Mouse (Mus musculus) retina, postnatal 7 days (tissue): ENCODE measurements around the gene Selplg.

Experiments used
- DNase-seq: peaks from one replicate; pipeline ENCODE4 v3.0.0-alpha.2; 2012; ENCODE audit warnings: low read depth, low spot score

The Selplg gene

DNA sequence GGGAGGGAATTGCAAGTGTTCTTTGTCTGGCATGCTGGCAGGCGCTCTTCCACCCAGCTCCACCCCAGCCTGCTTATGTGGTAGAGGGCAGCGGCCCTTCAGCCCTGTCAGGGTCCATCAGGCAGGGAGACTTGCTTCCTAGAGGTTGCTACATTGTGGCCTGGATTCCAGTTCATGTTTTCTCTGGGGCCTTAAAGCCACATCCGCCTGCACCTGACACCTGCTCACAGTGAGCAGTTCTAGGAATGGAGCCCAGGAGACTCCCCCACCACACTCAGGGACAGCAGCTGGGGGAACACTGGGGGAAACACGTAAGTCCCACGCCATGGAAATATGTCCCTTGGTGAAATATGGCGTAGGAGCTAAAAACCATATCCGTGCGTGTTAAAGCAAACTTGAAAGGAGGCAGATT, at the start of gene Selplg:
TSS of gene Selplg (minus strand) at position 155 of the 412 bp plus-strand sequence.
- no peak for DNase-seq

DNA sequence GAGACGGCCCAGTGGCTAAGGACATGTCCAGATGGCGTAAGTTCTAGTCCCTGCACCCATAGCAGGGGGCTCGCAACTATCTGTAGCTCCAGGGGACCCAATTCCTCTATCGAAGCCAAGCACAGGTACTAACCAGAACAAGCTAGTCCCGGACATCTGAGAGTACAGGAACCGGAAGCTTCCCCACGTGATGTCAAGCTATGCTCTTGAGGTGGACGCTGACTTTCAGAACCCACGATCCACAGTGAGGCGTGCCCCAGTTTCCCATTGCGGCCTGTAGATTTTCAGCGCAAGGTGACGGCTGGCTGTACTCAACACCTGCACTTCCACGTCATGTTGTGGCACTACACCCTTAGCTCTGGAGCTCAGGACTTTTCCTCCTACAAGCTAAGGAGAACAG, 48.7 kb upstream of the Selplg start:
- DNase-seq = no peak

DNA sequence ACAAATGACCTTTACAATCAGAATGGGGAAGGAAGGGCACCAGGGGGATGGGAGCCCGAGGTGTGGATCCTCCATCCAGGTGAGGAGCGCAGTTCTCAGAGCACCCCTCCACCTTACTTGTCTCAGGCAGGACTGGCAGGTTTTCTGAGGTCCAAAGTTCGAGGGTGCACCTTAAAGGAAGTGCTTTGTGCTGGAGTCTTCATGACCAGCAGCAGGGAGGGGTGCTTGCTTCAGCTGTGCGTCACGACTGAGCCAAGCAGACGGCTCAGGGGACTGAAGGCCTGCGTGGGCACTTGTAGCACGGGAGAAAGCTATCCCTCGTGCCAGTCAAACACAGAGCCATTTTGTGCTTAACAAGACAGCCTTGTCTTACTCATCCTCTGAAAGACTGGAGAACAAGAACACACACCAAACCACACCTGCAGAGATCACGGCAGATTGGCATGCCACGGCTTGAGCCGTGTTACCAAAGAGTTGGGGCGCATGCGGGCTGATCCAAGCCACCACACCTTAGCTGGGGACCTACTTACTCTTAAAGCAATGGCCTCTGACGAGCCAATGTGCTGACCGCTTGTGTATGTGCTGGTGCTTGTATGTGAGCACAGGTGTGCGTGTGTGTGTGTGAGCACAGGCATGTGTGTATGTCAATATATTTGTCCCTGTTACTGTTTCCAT, 46.6 kb upstream of the Selplg start:
- DNase-seq = no peak

DNA sequence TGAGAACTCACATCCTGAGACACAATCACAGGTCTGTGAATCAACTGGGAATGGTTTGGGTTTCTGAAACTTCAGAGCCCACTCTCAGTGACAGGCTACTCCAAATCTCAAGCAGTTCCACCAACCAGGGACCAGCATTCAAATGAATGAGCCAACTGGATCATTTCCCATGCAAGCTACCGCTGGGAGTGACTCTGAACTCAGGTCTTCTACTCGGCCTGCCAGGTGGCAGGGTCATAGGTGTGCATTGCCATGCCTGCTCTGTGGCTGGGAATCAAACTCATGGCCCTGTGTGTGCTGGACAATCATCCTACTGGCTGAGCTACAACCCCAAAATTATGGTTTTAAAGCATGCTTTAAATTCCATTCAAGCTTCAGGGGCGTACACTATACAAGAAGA, 45.1 kb upstream of the Selplg start:
- DNase-seq = no peak

DNA sequence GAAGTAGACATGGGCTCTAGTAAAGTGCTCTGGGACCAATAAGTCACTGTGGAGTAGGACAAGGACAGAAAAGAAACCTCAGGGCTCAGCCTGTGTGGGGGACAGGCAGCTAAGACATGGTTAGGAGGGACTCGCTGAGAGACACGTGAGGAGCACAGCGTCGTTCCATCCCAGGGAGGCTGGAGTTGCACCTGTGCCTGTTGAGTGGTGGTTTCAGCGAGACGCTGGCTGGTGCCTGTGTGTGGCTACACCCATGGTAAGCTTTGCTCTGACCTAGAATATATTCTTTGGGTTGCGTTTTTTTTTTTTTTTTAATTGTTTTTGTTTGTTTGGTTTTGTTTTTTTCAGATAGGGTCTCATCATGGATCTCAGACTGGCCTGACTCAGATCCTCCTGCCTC, 43.7 kb upstream of the Selplg start:
- DNase-seq = no peak

DNA sequence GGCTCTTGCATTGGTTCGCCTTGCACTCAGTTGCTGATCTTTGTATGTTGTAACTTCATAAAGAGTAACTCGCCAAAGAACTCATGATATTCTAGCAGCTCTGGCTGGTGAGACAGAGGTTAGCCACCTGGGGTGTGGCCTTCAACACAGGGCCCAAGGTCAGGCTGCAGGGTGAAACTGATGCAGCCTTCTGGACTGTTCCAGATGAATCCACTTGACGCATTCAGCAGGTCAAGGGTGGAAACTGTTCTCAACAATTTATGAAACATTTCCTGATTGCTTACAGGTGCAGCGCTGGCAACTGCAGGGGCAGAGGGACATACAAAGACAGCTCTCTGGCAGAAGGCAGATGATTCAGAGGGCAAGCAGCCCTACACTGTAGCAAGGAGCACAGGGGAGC, 43.2 kb upstream of the Selplg start:
- DNase-seq = no peak

DNA sequence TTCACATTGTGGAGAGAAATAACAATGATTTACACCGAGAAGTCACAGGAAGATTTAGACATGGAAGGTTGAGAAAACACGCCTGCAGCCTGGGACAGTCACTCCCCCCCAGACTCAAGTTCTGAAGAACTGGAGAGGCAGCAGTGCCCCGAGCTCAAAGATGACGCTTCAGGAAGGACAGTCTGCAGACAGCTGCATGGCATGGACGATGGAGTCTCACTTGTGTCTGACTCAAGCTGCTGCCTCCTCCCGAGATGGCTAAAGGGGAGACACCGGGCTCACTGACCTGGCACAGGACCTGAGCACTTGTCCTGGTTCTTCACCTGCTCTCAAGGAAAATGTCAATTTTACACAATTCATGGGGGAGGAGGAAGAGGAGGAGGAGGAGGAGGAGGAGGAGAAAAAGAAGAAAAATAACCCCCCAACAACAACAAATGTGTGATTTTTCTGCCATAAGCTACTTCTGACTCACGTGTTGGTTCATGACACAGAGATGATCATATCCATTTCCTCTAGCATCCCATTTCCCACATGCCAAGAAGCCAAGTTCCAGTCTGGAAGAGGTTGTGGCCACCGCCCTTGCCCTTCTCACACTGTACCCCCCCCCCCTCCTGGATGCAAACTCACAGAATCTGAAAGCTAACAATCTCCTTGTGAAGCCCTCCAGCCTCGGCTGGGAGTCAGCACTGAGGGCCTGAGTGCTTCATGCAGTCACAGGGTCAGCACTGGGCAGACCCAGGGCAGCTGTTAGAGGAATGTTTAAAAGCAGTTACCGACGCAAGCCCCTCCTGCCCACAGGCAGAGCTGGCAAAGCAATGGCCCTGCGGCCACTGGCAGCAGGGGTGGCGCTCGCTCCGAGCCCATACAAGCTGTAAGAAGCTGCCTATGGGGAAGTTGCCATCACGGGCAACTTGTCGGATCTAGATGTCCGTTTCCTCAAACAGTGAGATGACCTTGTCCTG, 41.9 kb upstream of the Selplg start:
- DNase-seq = no peak

DNA sequence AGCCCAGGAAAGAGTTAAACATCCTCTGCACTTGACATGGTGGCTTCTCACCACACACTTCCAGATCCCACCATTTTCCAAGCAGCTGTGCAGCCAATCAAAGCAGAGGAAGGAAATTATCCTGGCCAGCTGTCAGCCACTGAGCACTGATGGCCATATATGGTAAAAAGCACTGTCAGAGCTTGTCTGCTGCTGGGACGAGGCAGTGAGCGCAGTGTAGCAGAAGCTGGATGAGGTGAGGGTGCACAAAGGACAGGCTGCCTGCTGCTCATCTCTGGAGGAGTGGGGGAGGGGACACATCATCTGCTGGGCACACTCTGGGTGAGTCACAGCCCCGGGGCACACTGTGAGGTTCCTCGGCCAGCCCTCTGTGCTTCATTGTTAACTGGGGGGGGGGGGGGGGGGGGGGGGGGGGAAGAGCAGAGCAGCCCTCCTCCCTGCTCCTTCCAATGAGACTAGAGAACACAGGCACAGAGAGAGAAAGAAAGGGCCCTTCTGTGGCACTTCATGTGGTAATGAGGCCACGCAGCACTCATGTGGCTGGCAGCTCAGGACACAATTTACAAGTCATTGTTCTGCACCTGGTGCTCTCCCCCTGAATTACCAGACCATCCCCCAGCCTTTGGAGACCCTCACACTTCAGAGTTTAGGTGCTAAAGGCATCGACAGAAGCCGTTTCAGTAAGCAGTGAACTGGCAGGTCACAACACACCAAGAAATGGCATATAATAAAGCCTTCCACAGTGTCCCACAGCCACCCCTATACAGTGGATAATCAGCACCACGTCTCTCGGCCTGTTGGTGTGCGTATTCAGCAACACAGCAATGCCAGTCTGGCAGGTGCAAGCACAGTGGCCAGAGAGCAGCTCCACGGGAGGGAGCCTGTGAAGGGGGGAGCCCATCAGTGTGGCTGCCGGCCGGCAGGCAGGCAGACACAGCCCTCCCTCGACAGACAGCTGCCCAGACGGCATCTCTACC, 40.8 kb upstream of the Selplg start:
- DNase-seq = peak; percentile 70

DNA sequence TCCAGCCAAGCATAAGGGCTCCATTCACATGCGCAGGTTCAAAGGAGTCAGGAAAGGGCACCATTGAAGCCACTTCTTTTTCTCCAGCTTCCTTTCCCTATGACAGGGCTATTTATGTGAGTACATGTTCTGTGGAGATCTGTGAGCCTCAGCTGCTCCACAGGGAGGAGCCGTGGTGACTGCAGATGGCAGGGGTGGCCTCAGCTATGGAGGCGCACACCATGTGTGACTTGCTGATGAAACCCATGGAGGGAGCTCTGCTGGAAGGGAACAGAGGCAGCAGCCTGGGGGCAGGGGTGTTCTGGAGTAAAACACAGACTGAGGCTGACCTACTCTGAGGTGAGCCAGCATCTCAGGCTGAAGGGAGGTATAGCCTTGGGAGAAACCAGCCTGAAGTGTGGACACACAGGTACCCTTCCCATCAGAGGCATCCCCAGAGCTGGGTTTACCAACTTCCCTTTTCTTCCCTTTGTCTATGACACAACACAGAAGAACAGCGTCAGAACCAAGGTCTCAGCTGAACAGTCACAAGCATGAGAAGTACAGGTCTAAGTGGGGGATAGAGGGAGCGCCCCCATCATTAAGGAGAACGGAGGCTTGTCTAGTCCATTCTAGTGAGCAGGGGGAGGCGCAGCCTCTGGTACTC, 39.6 kb upstream of the Selplg start:
- DNase-seq = no peak

DNA sequence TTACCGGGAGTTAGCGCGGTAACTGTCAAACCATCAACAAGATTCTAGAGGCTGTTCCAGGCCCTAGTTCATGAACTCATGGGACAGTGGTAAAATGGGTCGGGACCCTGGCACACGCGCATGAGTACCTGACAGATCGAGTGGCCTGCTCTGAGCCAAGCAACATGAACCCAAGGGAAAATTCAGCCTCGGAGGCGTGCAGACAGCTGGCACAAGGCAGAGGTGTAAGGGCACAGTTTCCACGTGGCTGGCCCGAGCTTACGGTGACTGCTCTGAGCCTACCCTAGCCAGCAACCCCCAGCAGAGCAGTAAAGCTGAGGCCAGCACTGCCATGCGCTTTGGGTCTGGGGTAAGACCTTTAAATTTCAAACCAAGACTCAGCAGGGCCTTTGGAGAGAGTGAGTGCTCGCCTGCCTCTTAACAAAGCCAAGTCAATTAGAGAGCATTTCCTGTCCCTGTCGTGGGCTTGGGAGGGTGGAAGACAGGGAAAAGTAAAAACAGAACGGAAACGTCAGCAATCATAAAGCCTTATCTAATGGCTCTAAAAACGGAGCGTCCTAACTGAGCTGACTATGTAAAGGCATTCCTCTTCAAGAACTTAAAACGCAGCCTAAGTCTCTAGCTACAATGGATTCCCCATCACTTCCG, 38.1 kb upstream of the Selplg start:
- DNase-seq = no peak

DNA sequence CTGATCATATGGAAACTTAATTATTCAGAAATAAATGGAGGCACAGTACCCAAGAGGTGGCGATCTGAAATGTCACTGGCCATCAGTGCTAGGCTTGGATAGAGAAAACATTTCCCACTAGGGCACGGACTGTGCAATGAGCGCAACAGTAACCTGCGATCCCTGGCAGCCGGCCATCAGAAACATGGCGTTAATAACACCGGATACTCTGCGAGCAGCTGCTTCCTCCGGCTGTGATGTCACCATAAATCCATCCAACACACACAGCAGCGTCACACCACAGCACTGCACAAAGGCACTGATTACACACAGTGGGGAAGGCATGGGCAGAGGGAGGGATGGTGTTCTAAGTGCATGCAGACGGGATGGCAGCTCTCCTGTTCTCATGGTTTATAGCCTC, 36.7 kb upstream of the Selplg start:
- no peak for DNase-seq

DNA sequence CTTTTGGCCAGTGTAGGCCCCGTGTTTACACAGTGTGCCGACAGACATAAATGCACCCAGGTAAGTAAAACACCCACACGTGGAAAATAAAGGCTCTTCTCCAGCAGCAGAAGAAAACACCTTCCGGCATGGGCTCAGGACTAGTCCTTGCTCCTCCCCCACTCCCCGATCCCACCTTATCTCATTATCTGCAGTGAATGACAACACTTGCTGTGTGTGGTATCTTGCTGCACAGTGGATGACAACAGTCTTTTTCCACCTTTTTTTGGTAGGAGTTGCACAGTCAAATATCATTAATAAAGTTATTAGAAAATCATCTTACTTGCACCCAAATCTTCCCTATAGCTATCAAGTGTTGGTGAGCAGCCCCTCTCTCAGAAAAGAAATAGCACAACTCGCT, 32.5 kb upstream of the Selplg start:
- DNase-seq = no peak

DNA sequence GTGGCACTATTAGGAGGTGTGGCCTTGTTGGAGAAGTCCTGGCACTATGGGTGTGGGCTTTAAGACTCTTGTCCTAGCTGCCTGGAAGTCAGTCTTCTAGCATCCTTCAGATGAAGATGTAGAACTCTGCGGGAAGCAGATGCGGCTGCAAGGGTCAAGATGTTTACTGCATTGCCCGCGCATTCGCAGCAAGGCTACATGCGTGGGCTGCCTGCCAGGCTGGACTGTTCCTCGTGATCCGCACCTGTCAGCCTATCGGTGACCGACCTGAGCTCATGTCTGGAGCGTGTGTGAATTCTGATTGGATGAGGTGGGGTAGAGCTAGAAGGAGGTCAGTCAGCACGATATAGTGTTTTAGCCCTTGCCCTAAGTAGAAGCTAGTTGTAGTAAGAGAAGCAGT, 31.6 kb upstream of the Selplg start:
- no peak for DNase-seq

DNA sequence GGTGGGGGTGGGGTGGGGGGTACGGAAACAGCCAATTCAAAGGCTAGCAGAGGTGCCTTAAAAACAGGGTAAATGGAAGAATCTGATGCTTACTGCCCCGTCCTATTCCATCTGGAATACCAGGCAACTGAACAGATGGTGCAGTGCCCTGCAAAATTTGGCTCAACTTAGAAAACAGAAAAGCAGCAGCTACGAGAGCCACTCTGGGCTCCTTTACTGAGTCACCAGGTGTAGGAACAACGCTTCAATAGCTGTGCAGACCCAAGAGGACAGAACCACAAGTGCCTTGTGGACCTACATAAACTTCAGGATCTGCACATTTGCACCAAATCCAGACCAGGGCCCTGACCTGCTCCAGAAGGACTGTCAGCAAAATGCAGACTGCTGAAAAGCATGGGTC, 30.0 kb upstream of the Selplg start:
- no peak for DNase-seq

DNA sequence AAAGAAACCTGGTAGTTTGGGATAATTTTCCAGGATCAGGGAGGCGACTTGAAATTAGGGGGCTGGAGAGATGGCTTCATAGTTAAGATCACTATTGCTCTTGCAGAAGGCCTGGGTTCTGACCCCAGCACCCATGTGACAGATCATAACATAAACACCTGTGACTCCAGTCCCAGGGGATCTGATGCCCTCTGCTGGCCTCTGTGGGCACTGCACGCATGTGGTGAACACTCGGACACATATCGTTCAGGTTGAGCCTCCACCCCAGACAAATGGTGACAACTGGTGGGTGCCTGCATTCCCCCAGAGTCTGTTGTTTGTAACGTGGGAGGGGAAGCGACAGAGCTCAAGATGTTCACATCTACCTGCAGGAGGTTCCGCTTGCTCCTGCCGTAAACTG, 28.9 kb upstream of the Selplg start:
- no peak for DNase-seq

DNA sequence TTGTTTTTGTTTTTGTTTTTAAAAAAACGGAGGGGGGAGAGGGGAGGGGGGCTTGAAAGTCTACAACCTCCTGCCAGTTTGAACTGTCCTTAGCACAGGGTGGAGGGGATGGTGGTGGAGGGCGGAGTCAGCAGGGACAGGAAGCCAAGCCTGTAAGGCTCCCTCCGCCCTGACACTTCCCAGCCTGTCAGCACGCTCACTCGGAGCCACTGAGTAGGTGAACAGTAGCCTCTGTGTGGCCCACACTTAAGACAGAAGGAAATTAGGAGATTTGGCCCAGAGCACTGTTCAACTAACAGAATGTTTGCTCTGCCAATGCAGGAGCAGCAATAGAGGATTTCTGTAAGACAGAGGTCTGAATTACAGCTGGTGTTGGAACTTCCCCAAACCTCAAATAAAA, 26.5 kb upstream of the Selplg start:
- no peak for DNase-seq

DNA sequence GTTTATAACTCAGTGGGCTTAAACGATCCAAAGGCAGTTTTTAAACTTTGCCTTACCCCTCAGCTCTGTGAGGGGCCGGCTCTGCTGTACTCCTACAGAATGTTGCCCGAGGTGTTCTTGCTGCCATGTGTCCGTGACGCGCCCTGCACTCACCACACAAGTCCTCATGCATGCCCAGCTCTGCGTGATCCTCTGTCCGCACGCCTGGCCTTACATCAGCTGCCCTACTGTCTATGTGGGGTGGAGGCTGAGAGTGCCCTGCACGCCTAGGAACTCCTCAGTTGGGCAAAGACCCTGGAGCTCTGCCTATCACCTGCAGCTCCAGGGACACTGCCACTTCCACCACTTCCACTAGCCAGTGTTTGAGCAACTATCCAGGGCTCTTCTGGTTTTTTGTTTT, 26.1 kb upstream of the Selplg start:
- DNase-seq = no peak

DNA sequence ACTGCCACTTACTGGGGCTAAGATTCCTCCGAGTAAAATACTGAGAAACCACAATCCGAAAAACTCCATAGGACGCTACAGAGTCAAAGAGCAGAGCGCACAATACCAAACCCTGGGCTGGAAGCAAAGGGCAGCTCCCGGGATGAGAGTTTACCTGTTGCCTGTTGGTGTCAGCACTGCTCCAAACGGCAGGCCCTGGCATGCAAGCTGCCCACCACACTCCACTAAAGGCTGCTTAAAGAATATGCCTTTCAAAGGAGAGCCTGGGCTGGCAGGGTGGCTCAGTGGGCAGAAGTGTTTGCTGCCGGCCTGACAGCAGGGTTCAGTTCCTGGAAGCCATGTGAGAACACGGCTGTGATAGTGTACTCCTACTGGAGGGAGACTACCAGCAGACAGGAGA, 25.2 kb upstream of the Selplg start:
- DNase-seq = no peak

DNA sequence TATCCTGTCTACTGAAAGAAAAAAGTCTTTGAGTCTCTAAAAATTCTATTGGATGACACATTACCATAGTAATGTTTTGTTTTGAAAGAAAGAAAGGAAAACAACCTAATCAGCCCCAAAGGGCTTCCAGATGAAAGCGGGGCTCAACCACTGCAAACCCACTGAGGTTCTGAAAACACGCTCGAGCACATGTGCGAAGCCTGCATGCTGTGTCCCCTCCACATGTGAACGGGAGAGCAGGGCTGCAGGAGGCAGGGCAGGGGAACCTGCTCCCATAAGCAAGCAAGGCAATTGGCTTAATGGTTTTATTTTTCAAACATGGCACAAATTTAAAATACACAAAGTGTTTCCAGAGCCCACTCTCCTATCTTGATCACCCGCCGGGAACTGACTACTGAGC, 24.2 kb upstream of the Selplg start:
- no peak for DNase-seq

DNA sequence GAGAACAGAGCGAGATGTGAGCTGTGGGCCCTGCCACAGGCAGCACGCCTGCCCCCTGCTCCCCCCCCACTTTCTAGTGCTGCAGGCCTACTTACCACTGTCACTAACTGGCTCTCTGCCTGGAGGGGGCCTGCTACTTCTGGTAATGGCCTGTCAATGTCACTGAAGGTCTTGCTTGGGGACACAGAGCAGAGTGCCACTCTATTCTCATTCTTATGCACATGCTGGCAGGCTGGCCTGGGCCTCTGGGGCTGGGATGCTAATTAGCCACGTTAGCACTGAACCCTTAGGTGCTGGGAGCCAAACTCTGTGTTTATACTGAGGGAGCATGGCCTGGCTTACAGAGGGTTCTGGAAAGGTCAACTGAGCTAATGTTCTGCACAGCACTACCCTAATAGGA, 23.3 kb upstream of the Selplg start:
- no peak for DNase-seq

DNA sequence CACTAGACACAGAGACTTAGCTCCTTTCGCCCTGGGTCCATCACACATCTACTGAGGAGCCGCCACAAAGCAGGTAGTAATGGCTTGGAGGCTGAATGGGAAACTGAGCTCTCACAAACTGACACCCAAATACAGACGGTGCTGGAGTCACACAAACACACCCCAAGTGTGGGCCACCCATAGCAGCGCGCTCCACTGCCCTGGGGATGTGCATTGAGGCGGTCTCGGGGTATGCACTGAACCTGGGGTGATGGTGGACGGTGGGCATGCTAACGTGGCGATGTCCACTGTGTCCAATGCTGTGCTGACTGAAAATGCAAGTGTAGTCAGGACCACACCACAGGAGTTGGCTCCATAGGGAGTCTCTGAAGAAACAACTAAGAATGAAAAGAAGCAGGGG, 22.7 kb upstream of the Selplg start:
- DNase-seq = no peak
